Mouse (Mus musculus): Measurements from ENCODE around the gene Ina.

Ina gene

DNA sequence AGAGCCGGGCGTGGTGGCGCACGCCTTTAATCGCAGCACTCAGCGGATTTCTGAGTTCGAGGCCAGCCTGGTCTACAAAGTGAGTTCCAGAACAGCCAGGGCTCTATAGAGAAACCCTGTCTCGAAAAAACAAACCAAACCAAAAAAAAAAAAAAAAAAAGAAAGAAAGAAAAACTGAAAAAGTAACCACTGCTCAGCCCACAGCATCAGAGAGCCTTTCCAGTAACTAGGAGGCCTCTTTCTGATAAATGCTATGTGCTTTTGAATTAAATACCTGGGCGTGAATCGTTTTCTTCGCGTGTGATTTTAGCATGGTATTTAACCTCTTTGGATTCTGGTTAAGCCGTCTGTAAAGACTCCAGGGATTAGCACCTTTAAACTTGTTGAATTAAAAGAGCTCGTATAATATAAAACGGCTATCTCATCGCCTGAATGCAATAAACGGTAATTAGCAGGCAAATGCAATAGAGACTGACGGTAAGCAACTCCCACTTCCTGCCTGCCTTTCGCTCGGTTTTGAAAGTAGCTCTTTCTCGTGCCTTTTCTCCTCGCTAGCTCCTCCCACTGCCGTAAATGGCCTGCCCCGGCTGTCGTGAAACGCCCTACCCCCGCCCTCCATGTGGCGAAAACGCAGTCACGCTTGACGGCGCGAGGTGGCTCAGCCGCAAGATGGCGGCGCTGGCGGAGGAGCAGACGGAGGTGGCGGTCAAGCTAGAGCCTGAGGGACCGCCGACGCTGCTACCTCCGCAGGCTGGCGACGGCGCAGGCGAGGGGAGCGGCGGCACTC, 52.8 kb downstream of the Ina start, which contains the start of gene Taf5:
Gene Taf5, plus strand, starts transcription at position 651 of the 787 bp plus-strand sequence.
- DNase-seq, result peak; percentile 96

DNA sequence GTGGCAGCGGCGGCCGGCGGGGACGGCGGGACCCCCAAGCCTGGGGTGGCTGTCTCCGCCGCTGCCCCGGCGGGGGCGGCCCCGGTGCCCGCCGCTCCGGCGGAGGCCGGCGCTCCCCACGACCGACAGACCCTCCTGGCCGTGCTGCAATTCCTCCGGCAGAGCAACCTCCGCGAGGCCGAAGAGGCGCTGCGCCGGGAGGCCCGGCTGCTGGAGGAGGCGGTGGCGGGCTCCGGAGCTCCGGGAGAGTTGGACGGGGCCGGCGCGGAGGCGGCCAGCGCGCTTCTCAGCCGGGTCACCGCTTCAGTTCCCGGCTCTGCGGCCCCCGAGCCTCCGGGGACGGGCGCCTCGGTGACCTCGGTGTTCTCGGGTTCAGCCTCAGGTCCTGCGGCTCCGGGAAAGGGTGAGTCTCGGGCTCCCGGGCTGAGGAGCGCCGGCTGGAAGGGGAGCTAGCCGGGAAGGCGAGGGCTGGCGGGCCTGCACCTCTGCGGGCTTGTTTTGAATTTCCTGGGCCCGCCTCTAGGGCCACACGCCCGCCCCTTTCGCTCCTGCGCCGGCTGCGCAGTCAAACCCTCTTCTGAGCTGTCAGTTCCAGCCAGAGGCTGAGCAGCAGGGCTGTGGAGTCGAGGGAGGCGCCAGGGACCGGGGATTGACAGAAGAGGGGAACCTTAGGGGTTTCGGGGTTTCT, 53.6 kb downstream of the Ina start:
- DNase-seq, result peak; percentile 86

All from kidney, adult 18-20 months (tissue).